19 mouse cellular contexts compared by ENCODE assay signal in genomic region chr15:10881726-10882125, GRCm38 (mm10).
DNase-seq lines count a peak whose midpoint lies in the region; ATAC-seq and TF ChIP-seq lines count a peak whose summit lies in the region.
"Had no signal": no experiment of that assay in that cellular context is flagged by ENCODE, and none has a peak within 500 bp of the region (broad histone marks: within the 10 kb centered on the region; RNA-seq: fewer than 3 reads in every experiment).

No protein-coding gene starts in this region.

- CTCF ChIA-PET in Patski (lab: Charles Lee) = interaction anchor here (1.0 to 1.1 kb wide), 2 partner anchors 9 to 20 kb away, joined by 3 read pairs; no protein-coding TSS in a partner anchor

- H3K9me3 ChIP-seq in embryonic facial prominence, embryonic 14.5 days (ENCODE audit: control insufficient read depth, low read length) = peaks cover 8% of the 10 kb centered on the region; the same call in 1 of the 2 replicates
- H3K9me3 ChIP-seq in embryonic facial prominence, embryonic 10.5 days = peaks cover 7% of the 10 kb centered on the region; the same call in 1 of the 2 replicates
- H3K9me3 ChIP-seq: hindbrain, embryonic 15.5 days had no signal

- peak; percentile 46 for DNase-seq in embryonic facial prominence, embryonic 14.5 days (ENCODE audit: low spot score)
- no peak for DNase-seq in embryonic facial prominence, embryonic 10.5 days (ENCODE audit: low spot score)
- DNase-seq in 3134 (ENCODE audit: extremely low read depth, insufficient read length, low spot score) = peak; percentile 22
- peak; percentile 68 for DNase-seq in Patski (ENCODE audit: low read depth, low spot score)
- no peak for DNase-seq in gastrocnemius, adult 8-10 months (ENCODE audit: low spot score in 2 of 2)
- DNase-seq in kidney, adult 9 months = no peak
- DNase-seq: adrenal gland, adult 2 months; adrenal gland, postnatal 25 days; cerebellum, adult 2 months; cerebellum, postnatal 10 days; gastrocnemius, postnatal 10 days had no signal

- in situ Hi-C loops in Patski (cut with MboI; ENCODE audit: low pct_unique_long_range_greater_than_20kb) = no loop called here

- no peak for TF ChIP-seq POLR2A in embryonic fibroblast, embryonic 13.5 days (IDR thresholded peaks at IDR 0.05; ENCODE audit: low read depth, low read length)

- H3K4me3 ChIP-seq in embryonic facial prominence, embryonic 14.5 days (ENCODE audit: low read depth, low read length) = no peak overlapping the region
- no peak overlapping the region for H3K4me3 ChIP-seq in embryonic facial prominence, embryonic 10.5 days
- no peak overlapping the region for H3K4me3 ChIP-seq in embryonic fibroblast, embryonic 13.5 days (ENCODE audit: insufficient read depth, low read length)
- H3K4me3 ChIP-seq: forebrain, embryonic 10.5 days; heart, embryonic 12.5 days; hindbrain, embryonic 15.5 days had no signal

- no peaks in the 10 kb centered on the region for H3K4me1 ChIP-seq in embryonic facial prominence, embryonic 14.5 days (ENCODE audit: control insufficient read depth, insufficient read depth, low read length)
- no peaks in the 10 kb centered on the region for H3K4me1 ChIP-seq in embryonic facial prominence, embryonic 10.5 days
- H3K4me1 ChIP-seq in embryonic fibroblast, embryonic 13.5 days (ENCODE audit: control insufficient read depth, insufficient read depth, low read length) = peaks cover 2% of the 10 kb centered on the region; the same call in 1 of the 2 replicates
- H3K4me1 ChIP-seq: forebrain, embryonic 10.5 days; heart, embryonic 12.5 days; hindbrain, embryonic 15.5 days had no signal

- H3K4me2 ChIP-seq in embryonic facial prominence, embryonic 14.5 days (ENCODE audit: low read depth, low read length) = no peak overlapping the region
- H3K4me2 ChIP-seq: heart, embryonic 12.5 days; hindbrain, embryonic 15.5 days had no signal

- no peak overlapping the region for H3K27ac ChIP-seq in embryonic facial prominence, embryonic 14.5 days (replicated peaks; ENCODE audit: low read depth, low read length)
- no peak overlapping the region for H3K27ac ChIP-seq in embryonic facial prominence, embryonic 10.5 days (replicated peaks)
- H3K27ac ChIP-seq in embryonic fibroblast, embryonic 13.5 days (ENCODE audit: insufficient read depth, low read length) = peak overlapping the region; percentile 71
- H3K27ac ChIP-seq: forebrain, embryonic 10.5 days; hindbrain, embryonic 15.5 days had no signal

- no peaks in the 10 kb centered on the region for H3K27me3 ChIP-seq in embryonic facial prominence, embryonic 14.5 days (replicated peaks; ENCODE audit: control insufficient read depth, insufficient read depth, low read length)
- no peaks in the 10 kb centered on the region for H3K27me3 ChIP-seq in embryonic facial prominence, embryonic 10.5 days (replicated peaks; ENCODE audit: low read depth, poor library complexity, severe bottlenecking)
- H3K27me3 ChIP-seq in Patski = no peaks in the 10 kb centered on the region
- H3K27me3 ChIP-seq: heart, embryonic 12.5 days; hindbrain, embryonic 15.5 days had no signal

- no peak for ATAC-seq in embryonic facial prominence, embryonic 14.5 days (ENCODE audit: low read depth)
- peak; percentile 60 for ATAC-seq in Patski
- ATAC-seq in granulocyte monocyte progenitor cell, adult 5-6 weeks (replicated peaks; ENCODE audit: poor library complexity, severe bottlenecking) = no peak
- ATAC-seq: activated CD4-positive, CD25-positive, alpha-beta regulatory T cell, adult 4 months; forebrain, embryonic 14.5 days; intestine, embryonic 16.5 days had no signal

- TF ChIP-seq CTCF in Patski (IDR thresholded peaks at IDR 0.05) = no peak
- no peak for TF ChIP-seq CTCF in embryonic fibroblast, embryonic 13.5 days (IDR thresholded peaks at IDR 0.05; ENCODE audit: borderline replicate concordance, insufficient read depth, low read length)

- WGBS in embryonic facial prominence, embryonic 14.5 days = 81% methylated on average over 1 of the region's 1 CpGs
- WGBS in embryonic facial prominence, embryonic 10.5 days = 85% methylated on average over 1 of the region's 1 CpGs

- H3K9ac ChIP-seq in embryonic facial prominence, embryonic 14.5 days (ENCODE audit: low read depth, low read length) = no peak overlapping the region
- H3K9ac ChIP-seq: heart, embryonic 12.5 days; hindbrain, embryonic 15.5 days had no signal

- no peaks in the 10 kb centered on the region for H3K36me3 ChIP-seq in embryonic facial prominence, embryonic 14.5 days (ENCODE audit: control insufficient read depth, insufficient read depth, low read length)
- no peaks in the 10 kb centered on the region for H3K36me3 ChIP-seq in embryonic facial prominence, embryonic 10.5 days (replicated peaks)
- H3K36me3 ChIP-seq: forebrain, embryonic 10.5 days; heart, embryonic 12.5 days; hindbrain, embryonic 15.5 days had no signal

- POLR2A ChIA-PET in Patski (lab: Charles Lee) = interaction anchor here (1.4 kb wide), 1 partner anchor 9 kb away, joined by 4 read pairs; no protein-coding TSS in a partner anchor

Comparison
In these comparisons a context has a peak if more than half of its experiments do, and no peak if none do; other contexts are left out.
1. DNase-seq: peak in embryonic facial prominence, embryonic 14.5 days (single experiment), 3134 (single experiment) and Patski (single experiment); none in embryonic facial prominence, embryonic 10.5 days (single experiment), gastrocnemius, adult 8-10 months (0 of 2) and kidney, adult 9 months (single experiment).